29 mouse cellular contexts compared by ENCODE assay signal in the genomic region with DNA sequence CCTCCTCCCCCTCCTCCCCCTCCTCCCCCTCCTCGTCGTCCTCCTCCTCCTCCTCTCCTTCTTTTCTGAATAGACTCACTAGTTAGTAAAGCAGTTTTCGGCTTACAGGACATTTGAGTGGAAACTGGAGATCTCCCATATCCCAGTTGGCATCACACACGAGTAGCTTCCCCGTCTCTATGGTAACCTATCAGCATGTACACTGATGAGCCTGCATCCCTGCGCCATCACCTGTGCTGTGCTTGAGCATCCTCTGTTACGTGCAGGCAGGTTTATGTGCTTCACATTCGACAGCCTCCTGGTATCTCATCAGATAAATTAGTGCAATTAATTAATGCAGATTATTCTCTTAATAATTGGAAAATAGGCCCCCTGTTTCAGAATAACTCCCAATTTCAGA. TPM values are rescaled to one million over a fixed set of nuclear protein-coding genes. Genes with fewer than 3 reads are reported as not detected.
DNase-seq lines count a peak whose midpoint lies in the region; ATAC-seq and TF ChIP-seq lines count a peak whose summit lies in the region.
"Had no signal": no experiment of that assay in that cellular context is flagged by ENCODE, and none has a peak within 500 bp of the region (broad histone marks: within the 10 kb centered on the region; RNA-seq: fewer than 3 reads in every experiment).

No protein-coding gene starts in this region.

- DNase-seq in forebrain, embryonic 14.5 days (ENCODE audit: low spot score), result peak; percentile 51
- no peak for DNase-seq in limb, embryonic 10.5 days (ENCODE audit: low spot score)
- DNase-seq in neural tube, embryonic 10.5 days (ENCODE audit: extremely low spot score, low spot score), result no peak
- DNase-seq in gastrocnemius, adult 2 months, result no peak
- DNase-seq: adrenal gland, postnatal 14 days; cerebellum, adult 2 months; cerebellum, postnatal 14 days; gastrocnemius, postnatal 36 days; heart, adult 18-20 months; heart, postnatal 4 days; kidney, adult 18-20 months; kidney, postnatal 25 days; liver, embryonic 13.5 days; lung, adult 18-20 months; lung, postnatal 4 days; retina, postnatal 1 day; right cerebral cortex, postnatal 14 days; thymus, postnatal 4 days had no signal

- H3K9me3 ChIP-seq in forebrain, embryonic 14.5 days (replicated peaks; ENCODE audit: control insufficient read depth, low read length), result no peaks in the 10 kb centered on the region
- H3K9me3 ChIP-seq in forebrain, embryonic 15.5 days, result no peaks in the 10 kb centered on the region
- H3K9me3 ChIP-seq in limb, embryonic 15.5 days, result no peaks in the 10 kb centered on the region
- H3K9me3 ChIP-seq in limb, embryonic 10.5 days (replicated peaks), result no peaks in the 10 kb centered on the region
- no peaks in the 10 kb centered on the region for H3K9me3 ChIP-seq in neural tube, embryonic 13.5 days
- H3K9me3 ChIP-seq in neural tube, embryonic 15.5 days (replicated peaks), result no peaks in the 10 kb centered on the region
- H3K9me3 ChIP-seq: heart, embryonic 12.5 days; kidney, embryonic 15.5 days; liver, embryonic 13.5 days; neural tube, embryonic 12.5 days had no signal

- no peak for TF ChIP-seq CTCF in gastrocnemius, adult 2 months (IDR thresholded peaks at IDR 0.05)

- no peak overlapping the region for H3K27ac ChIP-seq in forebrain, embryonic 14.5 days (ENCODE audit: low read depth, low read length)
- H3K27ac ChIP-seq in forebrain, embryonic 15.5 days (replicated peaks), result no peak overlapping the region
- peak overlapping the region; percentile 8; the same call in 1 of the 2 replicates for H3K27ac ChIP-seq in limb, embryonic 15.5 days
- no peak overlapping the region for H3K27ac ChIP-seq in limb, embryonic 10.5 days
- H3K27ac ChIP-seq in neural tube, embryonic 13.5 days (replicated peaks), result peak overlapping the region; percentile 28; the same call in 1 of the 2 replicates
- H3K27ac ChIP-seq in neural tube, embryonic 15.5 days (replicated peaks), result no peak overlapping the region
- no peak overlapping the region for H3K27ac ChIP-seq in gastrocnemius, adult 2 months
- H3K27ac ChIP-seq: kidney, embryonic 15.5 days; liver, embryonic 13.5 days; neural tube, embryonic 12.5 days had no signal

- H3K36me3 ChIP-seq in forebrain, embryonic 14.5 days (ENCODE audit: control insufficient read depth, insufficient read depth, low read length), result no peaks in the 10 kb centered on the region
- H3K36me3 ChIP-seq in forebrain, embryonic 15.5 days, result no peaks in the 10 kb centered on the region
- H3K36me3 ChIP-seq in limb, embryonic 15.5 days, result peaks cover 51% of the 10 kb centered on the region
- H3K36me3 ChIP-seq in limb, embryonic 10.5 days, result peaks cover 83% of the 10 kb centered on the region
- H3K36me3 ChIP-seq in neural tube, embryonic 13.5 days, result no peaks in the 10 kb centered on the region
- no peaks in the 10 kb centered on the region for H3K36me3 ChIP-seq in neural tube, embryonic 15.5 days
- H3K36me3 ChIP-seq: liver, embryonic 13.5 days; neural tube, embryonic 12.5 days had no signal

- H3K4me1 ChIP-seq in forebrain, embryonic 14.5 days (ENCODE audit: control insufficient read depth, insufficient read depth, low read length), result 0 out of 2 replicates have a peak, but pooled peaks cover 4% of the 10 kb centered on the region
- peaks cover 7% of the 10 kb centered on the region for H3K4me1 ChIP-seq in forebrain, embryonic 15.5 days
- no peaks in the 10 kb centered on the region for H3K4me1 ChIP-seq in limb, embryonic 15.5 days
- no peaks in the 10 kb centered on the region for H3K4me1 ChIP-seq in limb, embryonic 10.5 days
- H3K4me1 ChIP-seq in neural tube, embryonic 13.5 days (replicated peaks), result peaks cover 21% of the 10 kb centered on the region
- peaks cover 10% of the 10 kb centered on the region for H3K4me1 ChIP-seq in neural tube, embryonic 15.5 days
- H3K4me1 ChIP-seq: heart, embryonic 12.5 days; kidney, embryonic 15.5 days; liver, embryonic 13.5 days; neural tube, embryonic 12.5 days had no signal

- no peaks in the 10 kb centered on the region for H3K27me3 ChIP-seq in forebrain, embryonic 14.5 days (replicated peaks; ENCODE audit: control insufficient read depth, insufficient read depth, low read length)
- no peaks in the 10 kb centered on the region; the same call in 1 of the 2 replicates for H3K27me3 ChIP-seq in forebrain, embryonic 15.5 days
- no peaks in the 10 kb centered on the region for H3K27me3 ChIP-seq in limb, embryonic 15.5 days
- H3K27me3 ChIP-seq in limb, embryonic 10.5 days (ENCODE audit: low read depth, poor library complexity, severe bottlenecking), result no peaks in the 10 kb centered on the region
- H3K27me3 ChIP-seq in neural tube, embryonic 13.5 days, result no peaks in the 10 kb centered on the region
- no peaks in the 10 kb centered on the region for H3K27me3 ChIP-seq in neural tube, embryonic 15.5 days (replicated peaks)
- H3K27me3 ChIP-seq: heart, embryonic 12.5 days; kidney, embryonic 15.5 days; liver, embryonic 13.5 days; neural tube, embryonic 12.5 days; Patski had no signal

- H3K9ac ChIP-seq in forebrain, embryonic 14.5 days (ENCODE audit: low read length), result no peak overlapping the region
- H3K9ac ChIP-seq in forebrain, embryonic 15.5 days (replicated peaks), result no peak overlapping the region
- no peak overlapping the region for H3K9ac ChIP-seq in limb, embryonic 15.5 days
- no peak overlapping the region for H3K9ac ChIP-seq in neural tube, embryonic 13.5 days
- H3K9ac ChIP-seq in neural tube, embryonic 15.5 days (replicated peaks), result no peak overlapping the region
- H3K9ac ChIP-seq: heart, embryonic 12.5 days; kidney, embryonic 15.5 days; liver, embryonic 13.5 days; neural tube, embryonic 12.5 days had no signal

- ATAC-seq in forebrain, embryonic 14.5 days, result no peak
- no peak for ATAC-seq in forebrain, embryonic 15.5 days (replicated peaks)
- no peak for ATAC-seq in limb, embryonic 15.5 days (ENCODE audit: insufficient number of reproducible peaks, low FRiP score, low TSS enrichment, low read depth)
- ATAC-seq in neural tube, embryonic 13.5 days (ENCODE audit: low read depth), result 0 out of 2 replicates have a peak, but pooled peaks have one; percentile 62
- ATAC-seq in neural tube, embryonic 15.5 days (ENCODE audit: low FRiP score), result peak; percentile 77
- ATAC-seq: lung, postnatal 0 days; Patski had no signal

- H3K4me2 ChIP-seq in forebrain, embryonic 14.5 days (ENCODE audit: low read length), result no peak overlapping the region
- H3K4me2 ChIP-seq in forebrain, embryonic 15.5 days (replicated peaks), result no peak overlapping the region
- H3K4me2 ChIP-seq in limb, embryonic 15.5 days, result no peak overlapping the region
- H3K4me2 ChIP-seq in neural tube, embryonic 13.5 days, result no peak overlapping the region
- no peak overlapping the region for H3K4me2 ChIP-seq in neural tube, embryonic 15.5 days
- H3K4me2 ChIP-seq: heart, embryonic 12.5 days; kidney, embryonic 15.5 days; liver, embryonic 13.5 days; neural tube, embryonic 12.5 days had no signal

- intact Hi-C loops in gastrocnemius, adult 2 months (cut with DNase I), result no loop called here

- 65% methylated on average over 8 of the region's 8 CpGs for WGBS in forebrain, embryonic 14.5 days
- WGBS in forebrain, embryonic 15.5 days, result 58% methylated on average over 8 of the region's 8 CpGs
- WGBS in limb, embryonic 15.5 days, result 81% methylated on average over 8 of the region's 8 CpGs
- WGBS in limb, embryonic 10.5 days, result 83% methylated on average over 8 of the region's 8 CpGs
- WGBS in neural tube, embryonic 13.5 days, result 58% methylated on average over 8 of the region's 8 CpGs
- 48% methylated on average over 8 of the region's 8 CpGs for WGBS in neural tube, embryonic 15.5 days

- no peak overlapping the region for H3K4me3 ChIP-seq in forebrain, embryonic 14.5 days (ENCODE audit: low read depth, low read length)
- no peak overlapping the region for H3K4me3 ChIP-seq in forebrain, embryonic 15.5 days
- no peak overlapping the region for H3K4me3 ChIP-seq in limb, embryonic 15.5 days
- no peak overlapping the region for H3K4me3 ChIP-seq in limb, embryonic 10.5 days
- no peak overlapping the region for H3K4me3 ChIP-seq in neural tube, embryonic 13.5 days
- no peak overlapping the region for H3K4me3 ChIP-seq in neural tube, embryonic 15.5 days (replicated peaks)
- no peak overlapping the region for H3K4me3 ChIP-seq in gastrocnemius, adult 2 months
- H3K4me3 ChIP-seq: erythroblast, embryonic 14.5 days; heart, embryonic 12.5 days; kidney, embryonic 15.5 days; liver, embryonic 13.5 days; neural tube, embryonic 12.5 days had no signal

RNA-seq across cellular contexts. Expression of gene Pdgfra, which starts 46.3 kb away (rescaled TPM):
- 7.0 and 10.9 TPM in 2 replicates for polyA plus RNA-seq in forebrain, embryonic 14.5 days (2014; fragmentation: Nextera tagmentation; extraction: Ambion mirVana)
- polyA plus RNA-seq in forebrain, embryonic 15.5 days (2015; fragmentation: Nextera tagmentation; extraction: Ambion mirVana), result 7.6 and 8.4 TPM in 2 replicates
- 82.8 and 96.9 TPM in 2 replicates for polyA plus RNA-seq in limb, embryonic 15.5 days (2015; fragmentation: Nextera tagmentation; extraction: Ambion mirVana)
- 69.2 and 111 TPM in 2 replicates for polyA plus RNA-seq in limb, embryonic 10.5 days (2016; fragmentation: Nextera tagmentation; extraction: Ambion mirVana)
- polyA plus RNA-seq in neural tube, embryonic 13.5 days (2015; fragmentation: Nextera tagmentation; extraction: Ambion mirVana), result 11.3 and 16.4 TPM in 2 replicates
- polyA plus RNA-seq in neural tube, embryonic 15.5 days (2015; fragmentation: Nextera tagmentation; extraction: Ambion mirVana), result 16.0 and 18.9 TPM in 2 replicates
- 10 to 100 TPM; 16.6 to 21.7 TPM for total RNA-seq in gastrocnemius, adult 2 months (2021)
- total RNA-seq: MEL had no signal
- polyA plus RNA-seq: erythroblast, embryonic 14.5 days had no signal

Comparison
In these comparisons a context has a peak if more than half of its experiments do, and no peak if none do; other contexts are left out.
1. H3K27ac ChIP-seq: peak in limb, embryonic 15.5 days (single experiment) and neural tube, embryonic 13.5 days (single experiment); none in forebrain, embryonic 14.5 days (single experiment), forebrain, embryonic 15.5 days (single experiment), limb, embryonic 10.5 days (single experiment), neural tube, embryonic 15.5 days (single experiment) and gastrocnemius, adult 2 months (single experiment).
2. ATAC-seq: peak in neural tube, embryonic 13.5 days (single experiment) and neural tube, embryonic 15.5 days (single experiment); none in forebrain, embryonic 14.5 days (single experiment), forebrain, embryonic 15.5 days (single experiment) and limb, embryonic 15.5 days (single experiment).